Mouse (Mus musculus): ENCODE measurements around the gene AB124611.
A peak's percentile ranks its signal among the peaks of the same experiment; 100 is the strongest.
"Not testable (repeated sequence)": the region's sequence is repeated elsewhere in the genome, so short reads cannot be mapped to it uniquely, and the experiment has no call there.

The AB124611 gene

GRCm38 (mm10) chr9:21525937-21526633, at the start of gene AB124611:
Gene AB124611 (plus strand): TSS chr9:21526176.
- no peak for DNase-seq (ENCODE audit: low spot score)

- DNase-seq (ENCODE audit: low spot score) = no peak
Observed at GRCm38 (mm10) chr9:21477707-21478106, 48.3 kb upstream of the AB124611 start.

GRCm38 (mm10) chr9:21484065-21484464, 41.9 kb upstream of the AB124611 start:
- DNase-seq (ENCODE audit: low spot score) = no peak

GRCm38 (mm10) chr9:21488246-21488645, 37.7 kb upstream of the AB124611 start:
- not testable (repeated sequence) for DNase-seq (ENCODE audit: low spot score)

GRCm38 (mm10) chr9:21490696-21491095, 35.3 kb upstream of the AB124611 start:
- DNase-seq (ENCODE audit: low spot score) = no peak

- no peak for DNase-seq (ENCODE audit: low spot score)
Observed at GRCm38 (mm10) chr9:21493907-21494306, 32.1 kb upstream of the AB124611 start.

- no peak for DNase-seq (ENCODE audit: low spot score)
Observed at GRCm38 (mm10) chr9:21494726-21495125, 31.2 kb upstream of the AB124611 start.

GRCm38 (mm10) chr9:21496308-21497049, 29.5 kb upstream of the AB124611 start:
- DNase-seq (ENCODE audit: low spot score) = peak; percentile 85

- no peak for DNase-seq (ENCODE audit: low spot score)
Observed at GRCm38 (mm10) chr9:21497050-21497542, 28.9 kb upstream of the AB124611 start.

GRCm38 (mm10) chr9:21497664-21498063, 28.3 kb upstream of the AB124611 start:
- no peak for DNase-seq (ENCODE audit: low spot score)

GRCm38 (mm10) chr9:21498284-21498902, 27.6 kb upstream of the AB124611 start:
- DNase-seq (ENCODE audit: low spot score) = no peak

GRCm38 (mm10) chr9:21503352-21503751, 22.6 kb upstream of the AB124611 start:
- no peak for DNase-seq (ENCODE audit: low spot score)

- DNase-seq (ENCODE audit: low spot score) = no peak
Observed at GRCm38 (mm10) chr9:21505767-21506166, 20.2 kb upstream of the AB124611 start.

- DNase-seq (ENCODE audit: low spot score) = no peak
Observed at GRCm38 (mm10) chr9:21507753-21508430, 18.1 kb upstream of the AB124611 start.

GRCm38 (mm10) chr9:21508871-21509404, 17.0 kb upstream of the AB124611 start:
- no peak for DNase-seq (ENCODE audit: low spot score)

- peak; percentile 97 for DNase-seq (ENCODE audit: low spot score)
Observed at GRCm38 (mm10) chr9:21509772-21510688, 15.9 kb upstream of the AB124611 start, which contains the start of gene Tmed1. Gene Tmed1 (minus strand): TSS chr9:21510252.

- no peak for DNase-seq (ENCODE audit: low spot score)
Observed at GRCm38 (mm10) chr9:21510689-21511015, 15.3 kb upstream of the AB124611 start.

GRCm38 (mm10) chr9:21511052-21511451, 14.9 kb upstream of the AB124611 start:
- DNase-seq (ENCODE audit: low spot score) = no peak

GRCm38 (mm10) chr9:21513466-21513865, 12.5 kb upstream of the AB124611 start:
- no peak for DNase-seq (ENCODE audit: low spot score)

GRCm38 (mm10) chr9:21517947-21518495, 8.0 kb upstream of the AB124611 start:
- no peak for DNase-seq (ENCODE audit: low spot score)

GRCm38 (mm10) chr9:21518690-21519089, 7.3 kb upstream of the AB124611 start:
- not testable (repeated sequence) for DNase-seq (ENCODE audit: low spot score)
